Mouse (Mus musculus) cerebellum, adult 2 months (tissue): ENCODE data around the gene Fam20a. TPM values are rescaled to one million over a fixed set of nuclear protein-coding genes. Genes with fewer than 3 reads are reported as not detected.

Source experiments
- DNase-seq, 2 experiments: peaks; one replicate each; pipeline ENCODE4 v3.0.0; 2021
- H3K27ac ChIP-seq: fragments of 200-500 bp; 2 replicates; pipeline ENCODE4 v1.5.1; 2012; ENCODE audit warnings: low read length, control low read depth, inconsistent platforms; ENCODE audit not compliant: insufficient read depth
- H3K27me3 ChIP-seq: fragments of 200-500 bp; 2 replicates; pipeline ENCODE4 v1.6.1; 2012; ENCODE audit warnings: inconsistent platforms, mild to moderate bottlenecking, low read length, moderate library complexity; ENCODE audit not compliant: control insufficient read depth, insufficient read depth
- H3K4me1 ChIP-seq: fragments of 200-500 bp; 2 replicates; pipeline ENCODE4 v1.6.1; 2011; ENCODE audit warnings: low read length; ENCODE audit not compliant: control insufficient read depth, insufficient read depth
- H3K4me3 ChIP-seq: fragments of 200-500 bp; replicated peaks from 2 replicates; pipeline ENCODE3; 2011; ENCODE audit warnings: mild to moderate bottlenecking, low read depth, low read length, control low read depth; ENCODE audit not compliant: insufficient read depth
- CTCF ChIP-seq: fragments of 200-500 bp; IDR thresholded peaks from 2 replicates; pipeline ENCODE4 v1.5.1; 2011; ENCODE audit warnings: low read depth, mild to moderate bottlenecking, control low read depth, low read length, moderate library complexity, borderline replicate concordance; ENCODE audit not compliant: insufficient read depth
- POLR2A ChIP-seq: fragments of 200-500 bp; IDR thresholded peaks from 2 replicates; pipeline ENCODE4 v1.6.1; 2011; ENCODE audit warnings: low read length, control low read depth, borderline replicate concordance; ENCODE audit not compliant: insufficient read depth
- WGBS: fragments of 180-500 bp; shearing (Covaris S2); methylation state at CpG from one replicate; pipeline ENCODE4 v1.1.7; 2018; 5-methylcytosine and 5-hydroxymethylcytosine counted together
- polyA plus RNA-seq: library from polyadenylated mRNA; depleted of rRNA; stranded (reverse); fragments of >200 nt; gene quantifications from 2 replicates; pipeline ENCODE4 v1.2.3, GENCODE M21; 2012; rRNA removed

Fam20a gene
- 22.3 and 25.2 TPM in 2 replicates for polyA plus RNA-seq

- Histone ChIP-seq H3K27ac (peak within 1 kb of the TSS; percentile 41; the same call in 1 of the 2 replicates), H3K4me3 (peak within 1 kb of the TSS; percentile 48), H3K4me1 (no peaks in the 10 kb centered on the region; the same call in 1 of the 2 replicates), H3K27me3 (no peaks in the 10 kb centered on the region; the same call in 1 of the 2 replicates)
- no peak for TF ChIP-seq POLR2A
- TF ChIP-seq CTCF = no peak
- peak; percentile 64 to 66 for DNase-seq
- under 1% methylated on average over 31 of the region's 31 CpGs for WGBS
Measured at GRCm38 (mm10) chr11:109721781-109722446, at the start of gene Fam20a. Gene Fam20a, minus strand, starts transcription at chr11:109722279.

GRCm38 (mm10) chr11:109771381-109771780 lies 49.3 kb upstream of the Fam20a start:
- TF ChIP-seq CTCF (no peak), POLR2A (no peak)
- Histone ChIP-seq H3K27ac (no peak overlapping the region), H3K27me3 (no peaks in the 10 kb centered on the region), H3K4me3 (no peak overlapping the region), H3K4me1 (no peaks in the 10 kb centered on the region)
- DNase-seq = no peak
- 47% methylated on average over 1 of the region's 1 CpGs for WGBS

GRCm38 (mm10) chr11:109770185-109770584 lies 48.1 kb upstream of the Fam20a start:
- WGBS = 76% methylated on average over 14 of the region's 14 CpGs
- no peaks in the 10 kb centered on the region for H3K27me3 ChIP-seq
- H3K27ac ChIP-seq = no peak overlapping the region
- no peak for DNase-seq
- H3K4me3 ChIP-seq = no peak overlapping the region
- H3K4me1 ChIP-seq = no peaks in the 10 kb centered on the region
- TF ChIP-seq POLR2A = no peak
- TF ChIP-seq CTCF = no peak

- no peaks in the 10 kb centered on the region for H3K27me3 ChIP-seq
- H3K27ac ChIP-seq = no peak overlapping the region
- TF ChIP-seq CTCF (no peak), POLR2A (no peak)
- WGBS = 84% methylated on average over 5 of the region's 5 CpGs
- no peaks in the 10 kb centered on the region for H3K4me1 ChIP-seq
- no peak for DNase-seq
- H3K4me3 ChIP-seq = no peak overlapping the region
Measured at GRCm38 (mm10) chr11:109769091-109769490, 47.0 kb upstream of the Fam20a start.

GRCm38 (mm10) chr11:109760063-109760462 lies 38.0 kb upstream of the Fam20a start:
- TF ChIP-seq POLR2A (no peak), CTCF (no peak)
- Histone ChIP-seq H3K4me1 (no peaks in the 10 kb centered on the region), H3K27me3 (no peaks in the 10 kb centered on the region), H3K27ac (no peak overlapping the region), H3K4me3 (no peak overlapping the region)
- WGBS = 47% methylated on average over 7 of the region's 7 CpGs
- no peak for DNase-seq

GRCm38 (mm10) chr11:109758616-109759215 lies 36.6 kb upstream of the Fam20a start:
- Histone ChIP-seq H3K27ac (no peak overlapping the region), H3K27me3 (no peaks in the 10 kb centered on the region), H3K4me1 (no peaks in the 10 kb centered on the region), H3K4me3 (no peak overlapping the region)
- DNase-seq = peak in 1 of 2 experiments; percentile 6
- TF ChIP-seq POLR2A (no peak), CTCF (no peak)
- WGBS = 91% methylated on average over 2 of the region's 2 CpGs

- H3K27me3 ChIP-seq = no peaks in the 10 kb centered on the region
- TF ChIP-seq POLR2A = no peak
- TF ChIP-seq CTCF = no peak
- WGBS = 63% methylated on average over 7 of the region's 7 CpGs
- no peaks in the 10 kb centered on the region for H3K4me1 ChIP-seq
- DNase-seq = peak; percentile 9 to 58
- H3K4me3 ChIP-seq = no peak overlapping the region
- no peak overlapping the region for H3K27ac ChIP-seq
Measured at GRCm38 (mm10) chr11:109754105-109754602, 32.1 kb upstream of the Fam20a start.
